Mouse (Mus musculus) heart, postnatal 4 days (tissue): ENCODE measurements around the gene Olfr877. TPM values are rescaled to one million over a fixed set of nuclear protein-coding genes. Genes with fewer than 3 reads are reported as not detected.

Experiments used
- DNase-seq: peaks from one replicate; pipeline ENCODE4 v3.0.0; 2021
- total RNA-seq, 2 experiments: library from RNA; stranded (reverse); gene quantifications; 2 replicates each; pipeline ENCODE4 v1.2.3; 2021

Olfr877 gene
- total RNA-seq = not detected

DNA sequence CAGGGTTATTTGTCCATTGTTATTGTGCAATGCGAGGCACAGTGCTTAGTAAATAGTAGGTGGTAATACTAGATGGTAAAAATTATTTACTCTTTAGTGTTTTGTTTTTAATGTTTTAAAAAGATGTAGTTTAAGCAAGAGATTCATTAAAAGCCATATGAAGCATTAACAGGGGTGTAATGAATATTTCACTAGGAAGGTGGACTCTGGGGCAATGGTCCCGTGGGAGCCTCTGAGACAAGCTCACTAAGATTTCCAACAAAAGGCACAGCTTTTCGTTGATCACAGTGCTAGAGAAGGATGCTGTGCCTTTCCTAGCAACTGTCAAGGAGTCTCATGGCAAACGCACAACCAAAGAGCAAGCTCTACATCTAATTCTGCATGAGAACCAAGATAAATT lies at the start of gene Olfr877:
Olfr877 (plus strand) TSS at position 301 of the 400 bp plus-strand sequence.
- no peak for DNase-seq

DNA sequence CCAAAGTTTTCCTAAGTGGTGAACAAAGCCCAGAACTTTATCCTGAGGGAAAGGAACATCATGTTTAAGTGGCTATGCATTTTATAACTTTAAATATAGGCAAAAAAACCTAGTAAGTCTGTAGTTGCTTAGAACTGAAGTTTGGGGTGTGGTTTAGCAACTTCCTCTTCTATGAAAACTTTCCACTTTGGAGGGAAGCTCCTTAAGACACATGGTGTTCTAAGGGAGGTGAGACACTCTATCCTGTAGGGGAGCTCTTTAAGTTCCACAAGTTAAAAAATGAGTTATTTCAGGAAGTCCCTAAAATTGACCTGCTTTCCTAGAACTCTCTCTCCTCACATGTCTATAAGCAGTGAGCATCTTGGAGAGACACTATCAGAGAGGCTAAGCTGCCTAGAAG lies 46.8 kb upstream of the Olfr877 start:
- DNase-seq = no peak

DNA sequence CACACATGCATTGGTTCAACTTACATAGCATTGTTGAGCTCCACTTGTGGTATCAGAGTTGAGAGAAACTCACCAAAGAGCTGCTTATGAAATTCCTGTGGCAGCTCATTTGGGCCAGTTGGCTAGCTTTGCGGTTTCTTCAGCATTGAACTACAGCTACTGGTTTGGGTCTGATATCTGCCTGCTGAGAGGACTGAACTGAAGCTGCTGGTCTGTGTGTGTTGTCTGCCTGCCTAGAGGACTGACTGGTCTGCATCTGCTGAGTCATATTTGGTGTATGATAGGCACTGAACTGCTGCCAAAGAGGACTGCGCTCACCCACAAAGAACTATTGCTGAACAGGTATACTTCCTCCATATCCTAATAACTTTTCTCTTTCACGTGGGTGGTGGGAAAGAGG lies 45.6 kb upstream of the Olfr877 start:
- DNase-seq = peak; percentile 7

DNA sequence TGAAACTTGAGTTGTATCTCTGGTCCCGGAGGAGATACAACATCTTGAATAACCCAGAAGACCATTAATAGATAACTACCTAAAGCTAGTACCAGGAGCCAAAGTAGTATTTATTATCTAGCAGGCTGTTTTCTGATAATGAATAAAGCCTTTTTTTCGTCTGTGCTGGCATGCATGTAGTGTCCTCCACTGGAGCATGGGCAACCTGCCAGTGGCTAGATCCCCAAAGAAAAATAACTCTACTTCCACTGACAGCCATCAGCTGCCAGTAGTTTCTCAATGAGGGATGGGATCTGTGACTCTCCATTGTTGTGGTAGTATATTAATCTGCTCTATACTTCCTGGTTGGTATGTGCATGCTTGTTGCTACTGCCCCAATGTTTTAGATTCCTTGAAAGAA lies 45.1 kb upstream of the Olfr877 start:
- peak; percentile 8 for DNase-seq

DNA sequence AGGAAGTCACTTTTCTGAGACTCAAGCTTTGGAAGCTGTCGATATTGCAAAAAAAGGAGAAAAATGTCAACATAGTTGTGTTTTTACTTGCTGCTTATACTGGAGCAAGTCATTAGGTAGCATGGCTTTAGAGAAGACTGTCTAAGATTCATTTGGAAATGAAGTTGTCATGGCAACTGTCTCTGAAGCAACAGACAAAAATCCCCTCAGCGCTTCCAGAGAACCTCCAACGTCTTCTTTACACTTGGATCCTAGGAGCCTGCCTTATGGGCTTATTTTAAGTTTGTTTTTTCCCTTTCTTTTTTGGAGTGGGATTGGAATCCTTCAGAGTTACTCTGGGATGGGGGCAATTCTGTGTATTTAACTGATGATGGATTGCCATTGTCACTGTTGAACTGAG lies 39.4 kb upstream of the Olfr877 start:
- DNase-seq = no peak

DNA sequence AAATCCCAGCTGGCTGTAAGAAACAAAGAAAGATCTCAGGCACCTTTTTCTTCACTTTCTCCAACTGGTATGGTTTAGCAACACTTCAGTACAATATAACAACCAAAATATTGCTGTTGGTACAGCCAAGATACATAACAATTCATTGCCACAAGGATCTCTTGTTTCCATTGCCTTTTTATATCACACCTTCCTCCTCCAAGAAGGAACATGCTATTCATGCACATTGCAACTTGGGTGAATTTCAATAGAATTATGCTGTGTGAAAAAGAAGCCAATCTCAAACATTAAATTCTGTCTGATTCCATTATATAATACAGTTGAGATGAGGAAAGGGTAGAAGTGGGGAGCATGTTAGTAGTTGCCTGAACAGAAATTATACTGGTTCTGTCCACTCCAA lies 24.2 kb upstream of the Olfr877 start:
- no peak for DNase-seq

DNA sequence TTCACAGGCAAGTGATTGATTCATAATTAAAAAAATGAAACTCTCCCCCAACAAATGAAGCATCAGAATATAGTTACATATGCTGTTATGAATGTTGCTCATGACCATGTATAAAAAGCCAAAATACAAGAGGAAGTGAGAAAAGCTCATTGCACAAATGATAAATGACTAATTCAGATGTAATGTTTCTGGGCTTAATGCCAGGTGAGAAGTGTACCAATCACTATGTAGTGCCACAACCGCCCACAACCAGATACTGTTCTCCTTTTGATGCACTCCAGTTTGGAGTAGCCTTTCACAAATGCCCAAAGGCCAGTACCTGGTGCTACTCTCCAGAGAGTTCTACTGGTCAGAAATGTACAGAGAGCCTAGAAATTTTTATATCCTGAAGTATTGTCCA lies 20.7 kb upstream of the Olfr877 start:
- no peak for DNase-seq

DNA sequence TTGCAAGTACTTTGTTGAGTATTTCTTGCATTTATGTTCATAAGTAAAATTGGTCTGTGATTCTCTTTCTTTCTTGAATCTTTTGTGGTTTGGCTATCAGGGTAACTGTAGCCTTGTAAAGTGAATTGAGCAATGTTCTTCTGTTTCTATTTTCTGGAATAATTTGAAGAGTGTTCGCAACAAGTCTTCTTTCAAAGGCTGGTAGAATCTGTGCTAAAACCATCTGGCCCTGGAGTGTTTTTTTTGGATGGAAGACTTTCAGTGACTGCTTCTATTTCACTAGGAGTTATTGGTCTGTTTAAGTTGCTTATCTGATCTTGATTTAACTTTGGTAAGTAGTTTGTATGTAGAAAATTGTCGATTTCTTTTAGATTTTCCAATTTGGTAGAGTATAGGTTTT lies 4.8 kb upstream of the Olfr877 start:
- DNase-seq = no peak

DNA sequence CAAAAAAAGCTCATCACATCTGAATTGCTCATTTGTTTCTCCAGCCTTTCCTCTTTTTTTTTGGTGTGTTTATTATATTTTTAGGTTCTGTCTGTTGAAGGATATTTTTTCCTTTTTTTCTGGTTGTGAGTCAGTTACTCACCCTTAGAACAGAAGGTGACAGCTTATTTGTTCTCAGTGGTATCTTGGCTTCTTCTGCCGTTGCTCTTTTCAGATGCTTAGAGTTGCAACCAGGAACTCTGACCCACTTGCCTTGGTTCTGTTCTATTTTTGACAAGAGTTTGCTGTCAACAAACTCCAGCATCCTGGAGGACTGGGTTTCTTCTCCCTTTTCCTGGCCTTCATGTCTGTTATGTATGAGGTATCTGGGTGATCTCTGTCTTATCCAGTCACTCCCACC lies 9.3 kb downstream of the Olfr877 start:
- no peak for DNase-seq

DNA sequence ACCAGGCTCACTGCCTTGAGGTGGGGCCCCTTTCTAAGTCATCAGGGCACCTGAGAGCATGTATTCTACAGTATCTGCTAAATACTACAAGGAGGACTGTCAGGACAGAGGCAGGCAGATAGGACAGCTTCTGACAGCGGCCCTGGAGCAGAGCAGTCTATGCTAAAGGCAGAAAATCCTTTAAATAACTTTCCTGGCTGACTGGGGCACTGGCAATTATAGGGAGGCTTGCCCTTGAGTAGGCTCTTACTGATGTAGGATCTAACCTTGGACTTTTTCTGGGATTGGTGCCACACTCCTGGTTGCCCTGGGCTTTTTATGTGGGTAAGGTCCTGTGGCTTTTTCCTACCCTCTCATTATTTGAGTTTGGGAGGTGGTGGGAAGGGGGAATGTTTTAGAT lies 16.2 kb downstream of the Olfr877 start:
- no peak for DNase-seq

DNA sequence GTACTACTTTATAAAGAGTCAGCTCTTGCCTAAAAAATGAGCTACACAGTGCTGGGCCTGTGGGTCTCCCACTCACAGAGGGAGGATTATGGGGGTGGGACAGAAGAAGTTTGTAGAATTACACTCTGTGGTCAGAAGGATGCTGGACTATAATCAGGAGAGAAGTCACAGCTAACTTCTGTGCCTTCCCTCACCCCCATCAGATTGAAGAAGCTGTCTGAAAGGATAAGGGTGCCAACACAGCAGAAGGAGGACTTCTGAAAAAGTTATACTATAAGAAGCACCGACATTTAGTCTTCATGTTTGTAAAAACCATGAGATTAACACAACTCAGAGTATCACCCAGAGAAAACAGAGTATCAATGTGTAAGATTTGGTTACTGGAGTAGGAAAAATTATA lies 17.0 kb downstream of the Olfr877 start:
- no peak for DNase-seq

DNA sequence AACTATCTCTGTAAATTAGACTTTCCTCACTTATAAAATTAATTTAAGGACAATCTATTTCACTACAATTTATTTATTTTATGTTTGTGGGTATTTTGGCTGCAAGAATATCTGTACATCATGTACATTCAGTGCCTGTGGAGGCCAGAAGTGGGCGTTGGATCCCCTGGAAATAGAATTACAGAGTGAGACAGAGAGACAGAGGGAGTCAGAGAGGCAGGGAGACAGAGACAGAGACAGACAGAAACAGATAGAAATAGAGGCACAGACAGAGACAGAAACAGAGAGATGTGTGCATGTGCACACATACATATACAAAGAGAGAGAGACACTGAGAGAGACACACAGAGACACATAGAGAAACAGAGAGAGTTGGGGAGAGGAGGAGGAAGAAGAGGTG lies 17.5 kb downstream of the Olfr877 start:
- no peak for DNase-seq

DNA sequence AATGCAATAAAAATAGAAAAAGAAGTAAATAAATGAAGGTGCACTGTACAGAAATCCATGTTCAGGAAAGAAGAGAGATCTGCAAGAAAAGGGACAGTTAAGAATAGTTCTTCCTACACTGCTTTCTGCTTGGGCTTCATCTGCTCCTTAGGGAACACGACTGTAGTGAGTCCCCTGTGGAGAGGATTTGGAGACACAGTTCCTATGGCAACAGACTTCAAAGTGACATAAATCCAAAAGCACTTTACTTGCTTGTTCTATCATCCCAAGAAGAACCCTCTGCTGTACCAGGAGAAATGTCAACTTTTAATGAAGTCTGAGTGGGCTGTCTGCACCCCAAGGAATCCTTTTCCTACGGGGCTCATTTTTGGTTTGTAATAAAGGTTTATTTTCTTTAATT lies 36.9 kb downstream of the Olfr877 start:
- no peak for DNase-seq

DNA sequence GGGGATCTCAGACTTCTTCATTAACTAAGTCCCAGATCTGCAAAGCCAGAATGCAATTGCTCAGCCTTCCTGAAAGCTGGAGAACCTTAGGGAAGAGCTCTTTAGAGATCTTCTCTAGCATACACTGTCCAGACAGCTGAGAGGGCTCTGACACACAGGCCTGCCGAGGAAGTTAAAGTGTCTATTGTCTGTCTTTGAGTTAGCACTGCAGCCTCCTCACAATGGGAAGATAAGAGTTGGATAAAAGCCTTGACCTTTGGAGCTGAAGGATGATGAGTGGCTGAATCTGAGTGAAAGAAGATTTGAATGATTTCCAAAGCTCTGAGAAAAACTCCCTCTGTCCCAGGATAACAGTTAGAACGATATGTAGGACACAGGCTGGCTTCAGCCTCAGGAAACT lies 42.6 kb downstream of the Olfr877 start, which contains the start of gene Olfr145:
Olfr145 (plus strand) TSS at position 64 of the 400 bp plus-strand sequence.
- no peak for DNase-seq

DNA sequence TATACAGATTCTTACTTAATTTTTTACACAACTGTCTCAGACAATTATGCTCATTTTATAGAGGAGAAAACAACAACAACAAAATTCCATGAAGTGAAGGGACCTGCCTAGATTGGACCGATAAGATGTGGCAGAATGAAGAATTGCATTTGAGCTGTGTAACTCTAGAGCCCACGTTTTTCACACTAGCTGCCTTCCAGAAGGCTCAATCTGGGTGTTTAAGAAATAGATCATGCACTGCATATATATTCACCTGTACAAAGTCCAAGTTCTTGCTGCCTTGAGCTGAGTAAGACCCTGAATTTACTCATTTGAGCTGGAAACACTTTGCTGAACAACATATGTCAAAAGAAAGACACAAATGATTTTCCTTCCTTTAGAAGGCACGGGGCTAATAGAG lies 51.5 kb downstream of the Olfr877 start:
- no peak for DNase-seq

Other genes with a start within 250 kb of the Olfr877 start
- 1 to 10 TPM; 2.4 to 4.5 TPM for gene Spa17, start 240.5 kb upstream of the Olfr877 start, total RNA-seq
- gene Tbrg1, start 197.0 kb upstream of the Olfr877 start, total RNA-seq = 10 to 100 TPM; 60.8 to 61.8 TPM
- not detected for gene Panx3, start 185.0 kb upstream of the Olfr877 start, total RNA-seq
- not detected for gene Olfr160, start 138.0 kb upstream of the Olfr877 start, total RNA-seq
- not detected for gene Olfr874, start 109.2 kb upstream of the Olfr877 start, total RNA-seq
- not detected for gene Olfr875, start 82.4 kb upstream of the Olfr877 start, total RNA-seq
- gene Olfr876, start 51.2 kb upstream of the Olfr877 start, total RNA-seq = not detected
- not detected for gene Olfr145, start 42.5 kb downstream of the Olfr877 start, total RNA-seq
- gene Olfr878, start 63.6 kb downstream of the Olfr877 start, total RNA-seq = not detected
- gene Olfr881, start 137.6 kb downstream of the Olfr877 start, total RNA-seq = not detected
- not detected for gene Olfr883, start 171.5 kb downstream of the Olfr877 start, total RNA-seq
- gene Olfr884, start 192.3 kb downstream of the Olfr877 start, total RNA-seq = not detected
- not detected for gene Olfr885, start 207.1 kb downstream of the Olfr877 start, total RNA-seq
- not detected for gene Olfr887, start 229.8 kb downstream of the Olfr877 start, total RNA-seq